Mouse (Mus musculus) spleen, postnatal 10 days (tissue): ENCODE measurements around the gene Armh1.
A peak's percentile ranks its signal among the peaks of the same experiment; 100 is the strongest.

ENCODE experiments used
- DNase-seq, 2 experiments: peaks; one replicate each; pipeline ENCODE4 v3.0.0; 2021 to 2022; ENCODE audit warnings: low spot score in 2 of 2

Gene Armh1

DNA sequence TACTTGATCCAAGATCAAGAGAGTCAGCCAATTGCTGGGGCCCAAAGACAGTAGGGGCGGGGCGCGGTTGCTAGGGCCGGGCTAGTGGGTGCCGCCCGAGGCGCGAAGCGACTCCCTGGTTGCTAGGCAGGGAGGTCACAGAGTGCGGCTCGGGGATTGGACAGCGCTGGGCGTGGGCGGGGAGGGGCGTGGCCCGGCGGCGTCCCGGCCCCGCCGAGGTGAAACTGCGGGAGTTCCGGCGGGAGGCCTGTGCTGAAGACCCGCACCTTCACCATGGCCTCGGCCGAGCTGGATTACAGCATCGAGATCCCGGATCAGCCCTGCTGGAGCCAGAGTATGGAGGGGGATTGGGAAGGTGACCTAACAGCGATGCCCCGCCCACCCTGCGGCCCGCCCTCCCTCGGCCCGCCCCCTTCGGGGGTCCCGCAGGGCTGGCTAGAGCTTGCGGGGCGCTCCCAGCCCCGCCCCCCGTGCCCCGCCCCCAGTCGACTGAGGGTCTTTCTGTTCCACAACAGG lies at the start of gene Armh1, which contains the start of gene Tmem53:
Armh1 (minus strand) TSS at position 325 of the 516 bp plus-strand sequence.
Tmem53 (plus strand) TSS at position 151 of the 516 bp plus-strand sequence.
- DNase-seq = peak; percentile 88 to 95

DNA sequence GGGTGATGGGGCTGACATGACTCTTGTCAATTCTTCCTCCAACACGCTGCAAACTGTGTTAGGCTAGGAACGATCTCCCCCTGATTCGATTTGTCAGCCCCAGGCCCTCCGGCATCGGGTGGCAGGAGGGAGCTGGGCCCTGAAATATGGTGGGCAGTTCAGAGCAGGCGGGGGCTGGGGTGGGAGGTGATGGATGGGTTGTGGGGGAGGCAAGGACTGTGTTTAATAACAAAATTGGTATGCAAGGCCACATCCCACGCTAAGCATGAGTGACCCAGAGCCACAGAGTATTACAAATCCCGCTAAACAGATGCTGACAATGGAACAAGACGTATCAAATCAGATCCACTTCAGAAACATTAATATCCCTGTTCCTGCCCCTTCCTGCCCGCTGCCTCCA lies 48.0 kb upstream of the Armh1 start:
- DNase-seq = no peak

DNA sequence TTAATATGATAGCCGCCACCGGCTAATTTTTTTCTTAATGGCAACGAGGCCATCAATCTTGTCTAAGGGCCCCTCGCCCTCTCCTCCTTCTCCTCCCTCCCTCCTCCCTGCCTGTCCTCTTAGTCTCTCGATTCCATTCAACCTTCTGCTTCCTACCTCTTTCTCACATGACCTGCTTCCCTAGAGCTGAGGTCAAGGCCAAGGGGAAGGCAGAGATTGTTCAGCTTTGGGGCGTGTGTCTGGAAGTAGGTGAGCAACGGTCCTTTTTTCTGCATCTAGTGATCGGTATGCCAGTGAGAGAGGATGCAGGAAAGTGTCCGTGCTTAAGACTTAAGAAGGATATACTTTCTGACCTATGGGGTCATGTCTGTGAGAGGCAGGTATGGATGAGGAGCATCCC lies 45.9 kb upstream of the Armh1 start:
- DNase-seq = no peak

DNA sequence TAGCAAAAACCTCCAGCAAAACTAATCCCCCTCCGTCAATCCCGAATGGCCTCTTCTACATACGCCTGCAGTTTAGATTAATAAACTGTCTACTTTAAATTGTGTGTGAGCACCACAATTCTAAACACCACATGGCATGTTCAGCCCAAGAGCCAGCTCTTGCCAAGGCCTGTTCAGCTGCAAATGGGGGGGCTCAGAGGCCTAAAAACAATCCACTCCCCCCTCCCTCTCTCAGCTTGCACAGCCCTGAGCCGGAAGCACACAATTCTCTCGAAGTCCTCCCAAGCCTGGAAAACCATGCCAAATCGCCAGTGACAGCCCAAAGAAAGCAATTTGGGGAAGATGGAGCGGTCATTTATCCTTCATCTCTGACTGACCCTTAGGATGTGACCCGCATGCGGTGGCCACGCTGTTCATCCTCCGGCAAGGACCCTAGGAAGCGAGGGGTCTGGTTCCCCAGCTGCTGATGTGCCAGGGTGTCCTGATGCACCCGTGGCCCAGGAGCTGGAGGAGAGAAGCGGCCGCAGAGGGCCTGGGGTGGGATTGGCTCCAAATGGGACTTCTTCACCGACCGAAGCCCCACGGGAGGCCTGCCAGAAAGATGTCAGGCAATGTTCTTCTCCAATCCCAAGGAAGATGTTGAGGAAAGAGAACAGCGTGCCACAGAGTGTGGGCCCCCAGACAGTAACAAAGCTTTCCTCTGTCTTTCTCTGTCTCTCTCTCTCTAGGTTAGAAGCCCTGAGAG lies 45.1 kb upstream of the Armh1 start:
- no peak for DNase-seq

DNA sequence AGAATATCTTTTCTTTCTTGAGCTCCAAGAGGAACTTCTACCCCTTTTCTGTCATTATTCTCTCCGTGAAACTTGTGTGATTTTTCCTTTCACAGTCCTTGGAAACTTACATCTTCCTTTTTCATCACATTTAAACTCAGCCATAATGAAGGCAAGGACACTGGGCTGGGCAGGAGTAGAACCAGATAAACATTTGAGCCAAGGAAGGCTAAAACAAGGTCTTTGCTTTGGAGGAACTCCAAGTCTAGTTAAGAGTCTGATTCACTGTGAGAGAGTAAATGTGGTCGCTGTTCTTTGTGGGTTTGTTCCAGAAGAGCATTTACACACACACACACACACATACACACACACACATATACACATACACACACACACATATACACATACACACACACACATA lies 39.8 kb upstream of the Armh1 start:
- DNase-seq = no peak

DNA sequence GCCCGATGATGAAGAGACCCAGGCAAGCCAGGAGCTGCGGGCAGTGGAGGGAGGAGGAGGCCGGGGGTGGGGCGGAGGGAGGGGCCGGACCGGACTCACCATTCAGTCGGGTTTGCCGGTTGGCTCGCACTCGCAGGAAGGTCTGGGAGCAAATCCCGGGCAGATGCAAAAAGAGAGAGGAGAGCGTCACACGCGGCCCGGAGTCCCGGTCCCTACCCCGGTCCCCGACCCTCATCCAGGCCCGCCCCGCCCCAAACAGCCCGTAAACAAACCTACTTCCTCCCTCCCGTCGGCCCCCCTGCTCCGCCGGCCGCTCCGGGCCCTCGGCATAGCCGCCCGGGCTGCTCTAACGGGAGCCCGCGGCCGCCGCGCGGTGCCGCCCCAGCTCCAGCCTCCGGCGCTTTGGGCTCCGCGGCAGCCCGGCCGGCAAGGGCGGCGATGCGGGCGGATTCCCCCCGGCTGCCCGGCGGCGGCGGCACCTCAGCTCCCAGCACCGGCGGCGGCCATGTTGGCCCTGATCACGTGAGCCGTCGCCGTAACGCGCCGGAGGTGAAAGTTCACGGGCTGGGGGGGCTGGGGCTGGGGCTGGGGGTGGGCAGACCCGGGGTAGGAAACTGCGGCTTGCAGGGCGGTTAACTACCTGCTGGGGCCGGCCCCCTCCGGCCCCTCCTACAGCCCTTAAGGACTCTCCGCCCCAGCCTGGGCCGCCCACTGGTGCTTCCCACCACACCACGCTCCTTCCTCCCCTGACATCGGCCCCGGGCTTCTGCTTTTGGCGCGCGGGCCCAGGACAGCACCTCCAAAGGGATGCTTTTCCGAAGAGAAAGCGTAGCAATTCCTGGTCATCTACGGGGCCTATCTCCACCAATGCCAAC lies 37.2 kb upstream of the Armh1 start:
- DNase-seq = peak; percentile 81 to 83

DNA sequence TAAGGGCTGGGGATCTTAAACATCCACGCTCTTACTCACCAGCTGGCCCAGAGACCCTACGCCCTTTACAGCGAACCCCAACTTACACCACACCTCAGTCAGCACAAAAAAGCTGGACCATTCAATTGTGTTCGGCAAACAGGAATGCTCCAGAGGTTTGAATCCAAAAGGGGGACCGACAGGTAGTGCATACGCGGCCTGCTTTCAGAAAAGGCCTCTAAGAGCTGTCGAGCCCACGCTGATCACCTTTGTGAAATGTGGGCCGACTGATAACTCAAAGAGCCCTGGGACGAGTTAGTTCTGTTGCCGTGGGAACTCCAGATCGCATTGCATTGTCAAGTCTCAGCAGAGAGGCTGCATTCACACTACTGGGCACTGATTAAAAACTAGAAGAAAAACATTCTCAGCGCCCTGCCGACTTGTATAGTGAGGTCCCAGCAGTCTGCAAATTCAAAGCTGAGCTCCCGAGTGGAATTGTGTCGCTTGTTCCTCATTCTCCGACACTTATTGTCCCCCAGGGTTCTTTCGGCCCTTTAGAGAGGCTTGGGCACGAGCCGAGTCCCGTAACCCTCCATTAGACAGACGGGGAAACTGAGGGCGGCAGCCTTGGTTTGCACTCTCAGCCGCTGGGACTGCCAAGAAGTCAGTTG lies 36.5 kb upstream of the Armh1 start:
- DNase-seq = no peak

DNA sequence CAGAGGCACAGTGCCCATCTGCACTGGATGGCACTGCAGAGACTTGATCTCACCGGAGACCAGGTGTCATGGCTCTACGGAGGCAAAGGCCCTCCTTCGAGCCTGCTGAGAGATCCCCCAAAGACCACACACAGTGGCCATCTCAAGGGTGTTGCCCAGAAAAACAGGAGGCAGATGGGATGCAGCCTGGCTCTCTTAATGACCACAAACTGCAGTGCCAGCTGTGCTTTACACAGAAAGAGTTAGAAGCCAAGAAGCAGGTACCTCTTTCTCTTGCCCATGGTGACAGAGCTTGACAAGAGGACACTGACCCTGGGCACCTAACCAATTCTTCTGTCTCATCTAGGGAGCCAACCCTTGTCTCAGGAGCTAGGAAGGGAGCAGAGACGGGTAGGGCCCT lies 32.4 kb upstream of the Armh1 start:
- no peak for DNase-seq

DNA sequence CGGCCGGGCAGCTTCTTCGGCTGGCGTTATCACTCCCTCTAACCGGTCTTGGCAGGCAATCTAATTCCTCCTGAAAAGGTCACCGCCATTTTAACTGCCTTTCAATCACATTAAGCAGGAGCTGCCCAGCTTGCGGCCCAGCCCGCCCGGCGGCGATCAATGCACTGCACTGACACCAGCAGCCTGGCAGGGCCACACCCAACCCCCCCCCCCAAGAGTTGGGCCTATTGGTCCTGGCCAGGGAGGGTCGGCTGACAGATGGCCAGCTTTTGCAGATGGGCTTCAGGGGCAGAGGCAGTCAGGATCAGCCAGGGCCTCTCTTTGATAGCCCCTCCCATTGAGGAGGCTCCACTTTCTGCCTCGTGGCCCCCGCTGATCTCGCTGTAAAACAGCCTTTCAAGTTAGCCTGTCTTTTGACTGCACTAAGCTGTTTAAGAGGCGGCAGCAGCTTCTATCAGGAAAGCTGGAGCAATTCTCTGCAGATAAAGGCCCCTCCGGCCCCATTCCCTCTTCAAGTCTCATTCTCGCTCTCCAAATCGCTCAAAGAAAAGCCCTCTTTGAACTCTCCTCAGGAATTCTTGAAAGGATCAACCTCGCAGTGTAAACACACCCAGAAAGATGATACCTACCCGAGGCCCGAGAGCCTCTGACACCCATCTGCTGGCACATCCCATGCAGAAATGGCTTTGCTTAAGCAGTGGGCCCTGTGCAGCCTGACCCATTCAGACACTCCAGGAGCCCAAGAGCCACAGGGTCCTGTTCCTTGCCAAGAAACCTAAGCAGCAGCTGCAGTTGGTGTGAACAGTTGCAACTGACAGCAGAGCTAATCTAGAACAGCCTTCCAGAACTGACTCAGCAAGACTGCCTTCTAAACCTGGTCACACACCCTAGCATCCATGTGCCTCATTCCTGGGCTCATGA lies 31.6 kb upstream of the Armh1 start:
- DNase-seq = no peak

DNA sequence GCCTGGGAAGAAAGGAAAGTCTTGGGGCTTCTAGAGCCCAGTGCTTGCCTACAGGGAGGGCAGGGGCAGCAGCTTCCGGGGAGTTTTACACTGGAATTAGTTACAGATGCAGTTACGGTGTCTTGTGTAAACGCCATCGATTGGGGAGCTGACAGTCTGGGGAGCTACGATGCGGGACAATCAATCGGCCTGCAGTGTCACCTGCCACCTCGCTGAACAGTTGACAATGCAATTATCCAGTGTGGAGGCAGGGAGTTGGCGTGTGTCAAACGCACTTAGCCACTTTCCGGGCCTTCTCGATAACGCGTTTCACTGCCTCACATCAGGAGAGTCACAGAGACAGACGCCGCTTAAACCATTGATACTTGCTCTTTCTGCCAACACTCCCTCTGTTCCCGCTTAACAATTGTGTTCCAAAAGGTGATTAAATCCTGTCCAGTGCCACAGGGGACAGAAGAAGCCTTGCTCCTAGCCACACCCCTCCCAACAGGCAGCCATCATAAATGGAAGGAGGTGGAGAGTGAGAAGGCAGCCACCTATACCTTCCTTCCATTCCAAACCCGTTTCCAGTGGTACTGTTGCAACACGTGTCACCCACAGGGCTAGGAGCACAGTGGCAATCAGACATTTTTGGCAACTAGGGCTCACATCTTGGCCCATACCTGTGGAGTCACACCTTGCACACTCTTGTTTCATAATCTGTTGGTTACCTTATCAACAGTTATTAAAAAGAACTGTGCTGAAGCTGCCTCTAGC lies 29.3 kb upstream of the Armh1 start:
- DNase-seq = no peak

DNA sequence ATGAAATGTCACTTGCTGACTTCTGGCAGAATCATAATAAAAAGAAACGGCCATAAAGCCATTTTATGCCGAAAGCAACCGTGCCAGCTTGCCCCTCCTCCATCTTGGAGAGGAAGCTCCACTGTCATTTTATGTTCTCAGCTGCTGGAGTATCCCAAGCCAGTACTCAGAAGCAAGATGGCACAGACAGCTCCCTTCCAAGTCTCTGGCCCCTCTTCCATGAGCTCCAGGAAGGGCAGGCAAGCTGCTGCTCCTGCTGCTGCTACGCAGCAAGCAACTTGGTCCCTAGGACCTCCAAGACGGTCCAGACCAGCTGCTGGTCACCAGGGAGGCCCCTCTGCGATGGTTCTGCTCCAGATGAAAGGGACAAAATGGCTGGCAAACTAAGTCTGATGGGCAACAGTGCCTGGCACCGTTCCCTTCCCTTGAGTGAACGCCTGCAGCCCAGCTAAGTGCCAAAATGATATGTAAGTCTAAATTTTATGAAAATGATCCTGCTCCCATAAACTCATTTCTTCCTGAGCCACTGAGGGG lies 28.5 kb upstream of the Armh1 start:
- DNase-seq = no peak

DNA sequence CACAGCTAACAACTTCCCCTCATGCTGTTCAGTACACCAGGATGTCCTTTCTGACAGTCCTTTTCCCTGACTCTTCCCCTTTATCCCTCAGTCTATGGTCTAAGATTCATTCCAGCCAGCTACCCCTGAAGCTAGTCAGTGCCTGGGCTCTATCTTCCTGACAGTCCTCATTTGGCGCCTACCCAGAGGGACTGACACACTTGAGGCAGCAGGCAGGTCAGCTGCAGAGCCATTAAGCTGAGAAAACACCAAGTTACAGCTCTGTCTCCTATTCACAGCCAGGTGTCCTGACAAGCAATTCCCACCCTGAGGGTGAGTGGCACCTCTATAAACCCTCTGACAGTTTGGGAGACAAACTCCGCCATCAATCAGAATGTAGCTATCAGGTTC lies 27.3 kb upstream of the Armh1 start:
- no peak for DNase-seq

DNA sequence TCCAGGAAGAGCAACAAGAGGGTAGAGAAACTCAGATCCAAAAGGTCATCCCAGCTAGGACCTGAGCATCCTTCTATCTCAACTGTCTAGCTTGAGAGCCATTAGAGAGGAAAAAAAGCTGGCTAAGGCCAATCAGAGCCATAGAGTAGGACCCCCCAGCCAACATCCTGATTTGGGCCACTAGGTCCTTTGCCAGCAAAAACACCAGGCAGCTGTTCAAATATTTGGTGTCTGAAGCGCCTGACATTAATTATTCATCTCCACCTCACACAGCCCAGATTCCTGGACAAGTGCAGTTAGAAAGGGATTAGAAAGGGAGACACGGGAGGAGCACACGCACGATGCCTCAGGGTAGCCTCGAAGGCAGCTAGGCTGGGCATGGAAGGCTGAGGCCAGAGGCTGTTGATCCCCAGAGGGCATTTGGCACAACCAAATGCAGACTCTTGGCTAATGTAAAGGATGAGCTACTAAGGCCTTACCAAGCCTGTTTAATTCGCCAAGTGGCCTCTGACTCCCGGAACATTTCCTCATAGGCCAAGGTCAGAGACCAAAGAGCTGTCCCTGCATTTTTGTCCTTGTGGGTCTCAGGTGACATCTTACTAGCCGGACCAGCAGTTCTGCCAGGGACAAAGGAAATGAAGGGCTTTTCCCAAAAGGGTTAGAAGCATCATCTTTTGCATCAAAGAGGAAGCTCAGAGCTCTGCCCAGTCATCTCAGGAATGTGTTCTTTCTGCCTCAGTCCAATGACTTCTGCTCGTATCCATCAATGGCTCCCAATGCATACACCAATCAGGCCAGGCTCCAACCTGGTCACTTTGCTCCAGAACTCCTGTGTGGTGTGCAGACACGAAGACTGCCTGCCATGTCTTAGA lies 26.7 kb upstream of the Armh1 start:
- no peak for DNase-seq

DNA sequence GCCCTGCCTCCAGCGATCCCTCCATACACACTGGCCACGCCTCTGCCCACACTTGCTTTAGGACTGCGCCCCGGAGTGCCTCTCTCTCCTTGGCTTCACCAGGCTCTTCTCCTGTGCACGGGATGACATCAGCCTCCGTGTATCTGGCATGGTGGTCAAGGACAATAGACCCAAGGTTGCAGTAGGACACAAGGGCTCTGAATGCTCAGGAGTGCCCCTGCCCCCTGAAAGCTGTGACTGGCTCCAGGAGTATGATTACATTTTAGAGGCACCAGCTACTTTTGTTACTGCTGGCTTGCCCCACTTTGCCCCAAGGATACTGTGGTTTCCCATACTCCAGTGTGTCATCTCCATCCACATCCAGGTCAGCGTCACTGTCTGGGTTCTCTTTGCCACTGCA lies 25.8 kb upstream of the Armh1 start:
- DNase-seq = no peak

DNA sequence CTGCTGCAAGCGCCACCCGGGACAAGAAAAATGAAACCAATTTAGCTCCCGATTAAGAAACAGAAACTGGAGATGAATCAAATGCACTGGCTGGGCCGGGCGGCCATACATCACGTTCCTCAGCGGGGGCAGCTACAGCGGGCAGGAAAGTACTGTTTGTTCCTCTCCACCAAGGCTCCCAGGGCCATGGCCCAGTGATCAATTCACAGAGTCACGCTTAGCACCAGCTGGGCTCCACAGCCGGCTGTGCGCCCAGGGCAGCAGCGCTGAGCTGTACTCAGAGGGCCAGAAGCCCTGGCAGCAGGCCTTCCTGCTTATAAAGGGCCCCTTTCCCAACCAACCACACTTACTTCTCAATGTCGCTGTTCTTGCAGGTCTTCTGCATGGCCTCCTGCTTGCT lies 25.1 kb upstream of the Armh1 start:
- DNase-seq = no peak

DNA sequence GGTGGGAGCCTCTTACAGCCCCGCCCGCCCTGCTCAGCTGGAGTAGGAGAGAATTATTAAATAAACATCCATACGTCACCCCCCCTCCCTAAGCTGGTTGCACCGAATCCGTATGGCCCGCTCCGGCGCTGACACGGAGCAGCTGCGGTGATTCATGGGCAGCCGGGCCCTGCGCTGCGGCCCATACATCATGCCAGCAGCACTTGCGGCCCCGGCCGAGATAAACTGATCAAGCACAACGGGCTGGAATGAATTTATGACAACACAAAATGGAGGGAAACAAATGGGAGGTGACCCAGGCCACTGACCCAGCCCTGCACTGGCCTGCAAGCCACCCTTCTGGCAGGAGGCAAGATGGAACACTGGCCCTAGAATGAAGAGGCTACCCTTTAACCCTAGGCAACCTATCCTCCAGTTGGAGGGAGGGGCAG lies 24.4 kb upstream of the Armh1 start:
- no peak for DNase-seq

DNA sequence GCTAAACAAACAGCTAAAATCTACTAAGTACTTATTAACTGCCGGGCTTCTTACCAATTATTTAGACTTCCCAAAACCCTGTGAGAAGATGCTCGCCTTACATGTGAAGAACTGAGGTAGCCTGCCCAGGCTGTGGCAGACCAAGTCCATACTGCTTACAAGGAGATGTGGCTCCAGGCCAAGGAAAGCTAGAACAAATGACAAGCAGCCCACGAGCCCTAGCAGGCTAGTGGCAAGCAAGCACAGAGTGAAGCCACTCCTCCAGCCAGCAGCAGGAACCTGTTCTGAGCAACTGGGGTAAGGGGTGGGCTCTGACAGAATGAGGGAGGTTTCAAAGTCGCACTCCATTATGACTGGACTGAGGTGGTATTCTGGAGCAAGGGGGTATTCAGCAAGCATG lies 22.8 kb upstream of the Armh1 start:
- DNase-seq = no peak

DNA sequence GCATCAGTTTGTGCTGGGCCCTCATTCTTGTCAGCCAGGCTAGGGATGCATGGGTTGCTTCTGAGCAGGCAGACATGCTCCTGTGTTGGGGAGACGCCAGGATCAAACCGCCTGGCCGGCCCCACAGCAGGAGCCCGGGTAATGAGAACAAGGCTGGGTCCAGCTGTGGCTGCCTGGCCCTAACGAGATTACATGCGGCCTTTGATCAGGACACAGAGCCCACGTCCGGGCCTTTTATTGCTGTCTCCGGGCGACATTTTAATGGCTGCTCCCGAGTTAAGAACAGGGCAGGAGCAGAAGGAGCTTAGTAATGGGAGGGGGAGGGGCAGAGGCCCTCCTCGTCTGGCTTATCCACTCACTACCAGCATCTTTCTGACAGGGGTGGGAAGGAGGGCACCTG lies 20.5 kb upstream of the Armh1 start:
- DNase-seq = no peak

DNA sequence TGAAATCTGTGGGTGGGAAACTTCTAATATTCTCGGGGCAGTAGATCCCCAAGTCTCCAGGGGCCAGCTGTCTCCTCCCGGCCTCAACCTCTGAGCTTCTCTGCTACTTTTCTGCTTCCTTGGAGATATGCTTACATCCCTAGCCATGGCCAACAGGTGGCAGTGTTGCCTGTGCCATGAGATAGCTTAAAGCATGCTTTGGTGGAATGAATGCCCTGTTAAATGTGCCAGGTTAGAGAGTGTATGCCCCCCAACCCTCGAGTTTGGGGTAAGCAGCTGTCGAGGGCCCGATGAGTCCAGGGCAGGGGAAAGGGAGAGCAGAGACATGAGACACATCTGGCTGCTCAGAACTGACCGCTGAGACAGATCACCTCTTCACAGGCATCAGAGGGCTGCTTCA lies 18.4 kb upstream of the Armh1 start:
- peak; percentile 69 to 82 for DNase-seq
